Mouse (Mus musculus) MEL (cell line): ENCODE data around the gene C2cd4d.

Source experiments
- CTCF ChIP-seq, 3 experiments: IDR thresholded peaks in 2 of 3; conservative IDR thresholded peaks in 1 of 3; 2 replicates each; pipeline ENCODE4 v1.5.1; 2011 to 2012; ENCODE audit warnings: low read length in 3 of 3, low read depth in 2 of 3, mild to moderate bottlenecking in 2 of 3, improper control_type of control experiment in 1 of 3, inconsistent platforms in 1 of 3, mixed read lengths in 1 of 3, moderate library complexity in 1 of 3; ENCODE audit not compliant: control insufficient read depth in 1 of 3, insufficient read depth in 1 of 3, poor library complexity in 1 of 3, severe bottlenecking in 1 of 3
- EP300 ChIP-seq, 2 experiments: IDR thresholded peaks; 2 replicates each; pipeline ENCODE4 v1.6.1; 2011; ENCODE audit warnings: improper control_type of control experiment in 2 of 2, low read length in 2 of 2, low read depth in 1 of 2, mild to moderate bottlenecking in 1 of 2
- ETS1 ChIP-seq: IDR thresholded peaks from 2 replicates; pipeline ENCODE4 v1.6.1; 2012; ENCODE audit warnings: low read depth, mild to moderate bottlenecking, inconsistent platforms, low read length, improper control_type of control experiment, moderate library complexity
- GATA1 ChIP-seq: IDR thresholded peaks from 2 replicates; pipeline ENCODE4 v1.6.1; 2011; ENCODE audit warnings: low read depth, low read length, improper control_type of control experiment
- HCFC1 ChIP-seq: IDR thresholded peaks from 2 replicates; pipeline ENCODE4 v1.6.1; 2012; ENCODE audit warnings: low read depth, mild to moderate bottlenecking, inconsistent platforms, low read length, improper control_type of control experiment, moderate library complexity
- MEF2A ChIP-seq: IDR thresholded peaks from 2 replicates; pipeline ENCODE4 v1.6.1; 2014; ENCODE audit warnings: low read depth, mild to moderate bottlenecking, inconsistent platforms, low read length, improper control_type of control experiment; ENCODE audit not compliant: poor library complexity, insufficient replicate concordance, severe bottlenecking; ENCODE audit errors: extremely low read depth
- MXI1 ChIP-seq: IDR thresholded peaks from 2 replicates; pipeline ENCODE4 v1.6.1; 2011; ENCODE audit warnings: mild to moderate bottlenecking, low read depth, low read length, improper control_type of control experiment
- POLR2A ChIP-seq, 2 experiments: IDR thresholded peaks; 2 replicates each; pipeline ENCODE4 v1.6.1; 2011 to 2012; ENCODE audit warnings: low read length in 2 of 2, mild to moderate bottlenecking in 2 of 2, control low read depth in 1 of 2, improper control_type of control experiment in 1 of 2, low read depth in 1 of 2, moderate library complexity in 1 of 2; ENCODE audit not compliant: control insufficient read depth in 1 of 2, insufficient read depth in 1 of 2, poor library complexity in 1 of 2
- POLR2AphosphoS2 ChIP-seq: IDR thresholded peaks from 2 replicates; pipeline ENCODE4 v1.6.1; 2011; ENCODE audit warnings: low read length, improper control_type of control experiment
- RAD21 ChIP-seq: IDR thresholded peaks from 2 replicates; pipeline ENCODE4 v1.6.1; 2011; ENCODE audit warnings: mild to moderate bottlenecking, low read depth, low read length, improper control_type of control experiment
- TAL1 ChIP-seq: IDR thresholded peaks from 2 replicates; pipeline ENCODE4 v1.6.1; 2012; ENCODE audit warnings: mild to moderate bottlenecking, inconsistent platforms, low read length, moderate library complexity, mixed read lengths
- USF2 ChIP-seq, 2 experiments: IDR thresholded peaks; 2 replicates each; pipeline ENCODE4 v1.6.1; 2011 to 2012; ENCODE audit warnings: improper control_type of control experiment in 2 of 2, low read length in 2 of 2, borderline replicate concordance in 1 of 2, inconsistent platforms in 1 of 2, low read depth in 1 of 2, mild to moderate bottlenecking in 1 of 2; ENCODE audit not compliant: insufficient read depth in 1 of 2
- ZC3H11A ChIP-seq: IDR thresholded peaks from 2 replicates; pipeline ENCODE4 v1.6.1; 2012; ENCODE audit warnings: low read depth, mild to moderate bottlenecking, inconsistent platforms, low read length, improper control_type of control experiment

DNA sequence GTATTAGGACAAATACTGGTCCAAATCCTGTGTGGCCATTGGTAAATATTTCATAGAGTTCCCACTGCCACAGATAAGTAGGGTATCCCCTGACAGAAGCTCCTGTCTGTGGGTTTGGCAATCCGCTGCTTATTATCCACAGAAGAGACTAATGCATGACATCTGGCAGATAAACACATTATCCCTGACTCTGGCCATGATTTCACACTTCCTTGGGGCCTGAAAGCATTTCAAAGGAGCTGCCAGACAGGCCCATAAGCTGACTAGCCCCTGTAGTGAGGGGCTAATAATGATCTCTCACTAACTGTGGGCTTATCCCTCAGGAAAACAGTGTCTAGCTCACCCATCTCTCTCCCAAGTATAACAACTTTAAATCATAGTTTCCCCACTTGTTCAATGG lies 19.7 kb upstream of the C2cd4d start:
- no peak for TF ChIP-seq MXI1
- no peak for TF ChIP-seq EP300 (IDR thresholded peaks at IDR 0.05; ENCODE audit: low read depth in 1 of 2, low read length in 2 of 2)
- no peak for TF ChIP-seq CTCF (IDR thresholded peaks at IDR 0.05 in 2 of 3, conservative IDR thresholded peaks at IDR 0.05 in 1 of 3; ENCODE audit: control insufficient read depth in 1 of 3, insufficient read depth in 1 of 3, low read depth in 2 of 3, low read length in 3 of 3, poor library complexity in 1 of 3, severe bottlenecking in 1 of 3)
- no peak for TF ChIP-seq ZC3H11A
- no peak for TF ChIP-seq POLR2AphosphoS2
- TF ChIP-seq HCFC1 = no peak
- TF ChIP-seq GATA1 = no peak
- TF ChIP-seq TAL1 = no peak
- TF ChIP-seq POLR2A (IDR thresholded peaks at IDR 0.05; ENCODE audit: control insufficient read depth in 1 of 2, insufficient read depth in 1 of 2, low read depth in 1 of 2, low read length in 2 of 2, poor library complexity in 1 of 2) = no peak
- no peak for TF ChIP-seq USF2 (IDR thresholded peaks at IDR 0.05; ENCODE audit: borderline replicate concordance in 1 of 2, insufficient read depth in 1 of 2, low read depth in 1 of 2, low read length in 2 of 2)
- no peak for TF ChIP-seq RAD21
- TF ChIP-seq MEF2A = no peak
- TF ChIP-seq ETS1 = no peak
